Mouse (Mus musculus): Measurements from ENCODE around the gene Gm20388. TPM values are rescaled to one million over a fixed set of nuclear protein-coding genes. Genes with fewer than 3 reads are reported as not detected.

Gene Gm20388
- total RNA-seq, 2 experiments from 2014 or later, result 18.5 to 23.8 TPM

DNA sequence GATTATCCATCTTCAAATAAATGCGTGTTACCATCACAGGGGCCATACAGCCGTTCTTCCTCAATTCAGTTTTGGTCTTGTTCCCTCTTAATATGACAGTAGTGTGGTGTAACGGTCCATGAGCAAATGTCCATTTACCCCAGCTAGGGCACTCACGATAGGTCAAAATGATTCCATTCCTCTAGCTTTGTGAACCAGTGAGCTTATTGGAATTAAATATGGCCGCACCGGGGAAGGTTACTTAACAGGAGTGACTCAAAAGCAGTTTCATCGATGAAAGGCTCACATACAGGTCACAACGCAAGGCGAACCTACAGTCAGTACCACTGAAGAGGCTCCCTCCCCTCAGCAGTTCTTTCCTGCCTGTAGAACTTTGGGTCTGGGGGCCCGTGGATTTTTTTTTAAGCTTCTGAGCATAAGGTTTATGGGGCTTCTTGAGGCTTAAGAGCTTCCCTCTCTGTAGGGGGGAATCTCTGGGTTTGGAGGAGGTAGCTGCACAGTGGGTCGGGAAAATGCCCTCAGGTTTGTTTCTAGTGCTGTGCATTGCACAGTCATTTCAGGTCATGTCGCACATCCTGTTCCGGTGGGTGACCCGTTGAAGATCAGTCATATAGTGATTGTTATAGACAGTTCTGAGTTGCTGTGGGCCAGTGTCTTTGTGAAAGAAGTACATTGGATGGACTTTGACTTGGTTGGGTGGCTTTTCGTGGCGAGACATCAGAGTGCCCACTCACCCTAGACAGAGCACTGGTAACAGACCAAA is 3568.0 kb downstream of the Gm20388 start:
- peak; percentile 64 for ATAC-seq (replicated peaks; ENCODE audit: poor library complexity, severe bottlenecking)

DNA sequence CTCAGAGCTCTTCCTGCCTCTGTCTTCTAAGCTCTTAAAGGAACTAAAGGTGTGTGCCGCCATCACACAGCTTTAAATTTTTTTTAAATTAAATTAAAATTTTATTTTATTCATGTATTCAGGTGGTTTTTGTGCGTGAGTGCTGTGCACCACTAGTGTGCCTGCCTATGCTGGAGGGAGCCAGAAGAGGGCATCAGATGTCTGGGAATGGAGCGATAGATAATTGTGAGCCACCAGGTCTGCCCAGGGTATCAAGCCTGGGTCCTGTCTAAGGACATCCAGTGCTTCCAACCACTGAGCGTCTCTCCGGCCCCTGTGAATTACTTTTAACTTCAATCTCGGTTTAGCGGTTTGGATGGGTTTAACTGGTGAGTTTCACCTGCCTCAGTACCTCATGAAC is 3572.0 kb downstream of the Gm20388 start:
- no peak for ATAC-seq (replicated peaks; ENCODE audit: poor library complexity, severe bottlenecking)

DNA sequence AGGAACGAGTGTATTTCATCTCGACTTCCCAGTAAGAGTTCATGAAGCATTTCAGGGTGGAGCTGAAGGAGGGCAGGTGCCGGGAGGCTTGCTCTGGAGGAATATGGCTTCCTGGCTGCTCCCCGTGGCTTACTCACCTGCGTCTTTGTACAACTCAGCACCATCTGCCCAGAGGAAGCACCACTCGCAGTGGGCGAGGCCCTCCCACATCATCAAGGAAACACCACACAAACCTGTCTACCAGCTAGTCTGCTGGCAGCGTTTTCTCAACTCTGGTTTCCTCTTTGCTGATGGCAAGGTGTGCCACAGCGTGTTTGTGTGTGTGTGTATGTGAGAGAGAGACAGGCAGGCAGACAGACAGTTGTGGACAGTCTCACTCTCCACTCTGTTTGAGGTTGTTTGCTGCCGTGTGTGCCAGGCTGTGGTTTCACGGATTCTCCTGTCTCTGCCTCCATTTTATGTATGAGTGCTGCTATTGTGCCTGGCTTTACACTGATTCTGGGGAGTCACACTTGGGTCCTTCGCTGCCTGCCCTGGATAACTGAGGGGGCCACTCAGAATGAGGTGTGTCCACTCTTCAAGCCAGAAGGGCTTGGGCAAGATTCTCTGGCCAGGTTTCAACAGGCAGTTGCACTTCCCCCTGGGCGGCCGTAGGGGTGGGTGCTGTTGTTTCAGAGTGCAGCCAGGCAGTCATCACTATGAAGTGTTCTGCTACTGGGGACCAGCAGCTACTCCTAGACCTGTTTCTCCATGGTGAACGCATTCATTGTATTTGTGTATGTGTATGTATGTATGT is 3580.8 kb downstream of the Gm20388 start:
- peak; percentile 83 for ATAC-seq (replicated peaks; ENCODE audit: poor library complexity, severe bottlenecking)

DNA sequence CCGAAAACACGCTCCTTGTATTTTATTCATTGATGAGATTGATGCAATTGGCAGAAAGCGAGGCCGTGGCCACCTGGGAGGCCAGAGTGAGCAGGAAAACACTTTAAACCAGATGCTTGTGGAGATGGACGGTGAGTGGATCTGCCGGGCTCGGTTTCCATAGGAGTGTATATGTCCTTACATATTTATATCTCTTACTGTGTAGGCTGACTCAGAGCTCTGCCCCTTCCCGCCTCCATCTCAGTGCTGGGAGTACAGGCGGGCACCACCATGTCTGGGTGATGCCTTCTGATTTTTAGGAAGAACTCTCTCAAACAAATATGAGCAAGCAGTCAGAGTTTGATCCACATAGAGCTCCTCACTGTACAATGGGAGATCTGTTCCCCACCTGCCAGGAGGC is 3582.3 kb downstream of the Gm20388 start:
- ATAC-seq (replicated peaks; ENCODE audit: poor library complexity, severe bottlenecking), result no peak

DNA sequence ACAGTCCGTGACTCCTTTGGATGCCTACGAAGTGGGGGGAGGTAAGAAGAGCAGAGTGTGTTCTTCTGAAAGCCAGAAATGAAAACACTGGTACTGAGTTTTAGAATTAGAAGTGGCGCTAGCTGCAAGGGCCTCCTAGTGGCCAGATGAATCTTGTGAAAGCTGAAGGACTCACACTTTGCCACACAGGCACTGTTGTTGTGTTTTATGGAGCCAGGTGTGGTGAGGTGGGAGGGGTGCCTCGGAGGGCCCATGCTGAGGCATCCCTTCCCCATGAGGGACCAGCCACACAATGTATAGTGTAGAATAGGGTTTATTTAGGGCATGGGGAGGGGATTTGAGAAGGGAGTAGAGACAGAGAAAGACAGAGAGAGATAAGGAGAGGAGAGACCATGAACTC is 3587.1 kb downstream of the Gm20388 start:
- no peak for ATAC-seq (replicated peaks; ENCODE audit: poor library complexity, severe bottlenecking)

DNA sequence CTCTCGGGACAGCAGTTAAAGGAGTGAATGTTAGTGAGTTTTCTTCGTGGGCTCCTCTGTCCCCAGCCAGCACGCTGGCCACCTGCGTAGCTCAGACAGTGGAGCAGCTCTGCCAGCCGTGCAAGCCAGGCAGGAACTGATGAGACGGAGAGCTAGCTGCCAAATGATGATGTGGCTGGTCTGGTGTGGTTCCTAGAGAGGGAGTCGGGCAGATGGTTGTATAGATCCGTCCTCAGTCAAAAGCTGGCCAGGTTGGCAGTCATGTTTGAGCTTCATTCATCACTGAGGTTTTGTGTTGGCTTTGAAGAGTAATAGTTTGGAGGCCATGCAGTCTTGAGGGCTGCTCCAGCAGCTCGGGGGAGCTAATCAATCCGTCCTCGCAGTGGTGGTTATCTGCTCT is 3588.3 kb downstream of the Gm20388 start:
- ATAC-seq (replicated peaks; ENCODE audit: poor library complexity, severe bottlenecking), result no peak

DNA sequence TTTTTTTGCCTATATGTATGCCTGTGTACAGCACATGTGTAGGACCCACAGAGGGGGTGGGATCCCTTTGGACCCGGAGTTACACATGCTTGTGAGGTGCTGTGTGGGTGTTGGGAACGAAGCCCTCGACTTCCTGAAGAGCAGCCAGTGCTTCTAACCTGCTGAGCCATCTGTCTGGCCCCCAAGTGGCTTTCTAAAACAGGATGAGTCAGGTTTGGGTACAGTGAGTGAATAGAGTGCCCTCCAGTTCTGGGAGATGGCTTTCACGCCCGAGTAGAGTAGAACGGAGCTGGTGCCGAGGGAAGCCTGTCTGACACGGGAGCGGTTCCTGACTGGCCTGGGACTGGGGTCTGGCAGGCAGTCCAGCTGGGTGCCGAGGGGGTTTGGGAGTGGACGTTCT is 3588.9 kb downstream of the Gm20388 start:
- no peak for ATAC-seq (replicated peaks; ENCODE audit: poor library complexity, severe bottlenecking)

DNA sequence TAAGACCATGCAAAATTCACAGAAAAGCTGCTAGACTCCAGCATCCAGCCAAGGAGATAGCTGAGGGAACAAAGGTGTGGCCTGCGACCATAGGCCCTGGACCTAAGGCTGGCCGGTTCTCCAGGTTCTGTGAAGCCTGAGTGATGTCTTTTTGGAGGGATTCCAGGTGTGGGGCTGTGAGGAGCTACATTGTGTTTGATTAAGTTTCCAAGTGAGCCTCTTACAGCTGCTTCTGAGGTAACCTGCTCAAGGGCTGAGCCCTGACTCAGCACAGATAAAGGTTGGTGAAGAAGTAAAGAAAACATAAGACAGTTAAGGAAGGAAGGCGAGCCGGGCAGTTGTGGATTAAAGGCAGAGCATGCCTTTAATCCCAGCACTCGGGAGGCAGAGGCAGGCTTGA is 3591.6 kb downstream of the Gm20388 start:
- no peak for ATAC-seq (replicated peaks; ENCODE audit: poor library complexity, severe bottlenecking)

DNA sequence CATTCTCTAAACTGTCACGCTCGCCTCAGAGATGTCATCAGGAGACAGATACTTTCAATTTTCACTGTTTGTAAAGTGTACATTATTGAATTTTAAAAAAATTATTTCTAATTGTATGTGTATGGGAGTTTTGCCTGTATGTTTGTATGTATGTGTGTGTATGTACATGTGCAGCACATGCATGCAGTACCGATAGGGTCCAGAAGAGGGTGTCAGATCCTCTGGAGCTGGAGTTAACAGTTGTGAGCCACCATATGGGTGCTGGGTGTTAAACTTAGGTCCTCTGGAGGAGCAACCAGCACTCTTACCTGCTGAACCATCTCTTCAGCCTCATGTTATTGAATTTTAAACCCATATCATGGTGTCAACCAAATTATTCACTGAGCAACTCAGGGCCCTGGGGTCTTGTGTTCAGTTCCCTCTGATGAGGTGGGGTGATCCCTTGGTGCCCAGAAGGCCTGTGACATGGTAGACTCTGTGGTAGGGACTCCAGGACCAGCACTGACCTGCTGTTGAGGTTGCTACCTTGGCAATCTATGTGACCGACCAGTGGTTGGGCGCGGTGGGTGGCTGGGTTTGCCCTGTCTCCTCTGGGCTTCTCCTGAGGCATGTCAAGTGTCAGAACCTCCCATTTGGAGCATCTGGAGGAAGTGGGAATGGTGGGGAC is 3593.3 kb downstream of the Gm20388 start:
- no peak for ATAC-seq (replicated peaks; ENCODE audit: poor library complexity, severe bottlenecking)

DNA sequence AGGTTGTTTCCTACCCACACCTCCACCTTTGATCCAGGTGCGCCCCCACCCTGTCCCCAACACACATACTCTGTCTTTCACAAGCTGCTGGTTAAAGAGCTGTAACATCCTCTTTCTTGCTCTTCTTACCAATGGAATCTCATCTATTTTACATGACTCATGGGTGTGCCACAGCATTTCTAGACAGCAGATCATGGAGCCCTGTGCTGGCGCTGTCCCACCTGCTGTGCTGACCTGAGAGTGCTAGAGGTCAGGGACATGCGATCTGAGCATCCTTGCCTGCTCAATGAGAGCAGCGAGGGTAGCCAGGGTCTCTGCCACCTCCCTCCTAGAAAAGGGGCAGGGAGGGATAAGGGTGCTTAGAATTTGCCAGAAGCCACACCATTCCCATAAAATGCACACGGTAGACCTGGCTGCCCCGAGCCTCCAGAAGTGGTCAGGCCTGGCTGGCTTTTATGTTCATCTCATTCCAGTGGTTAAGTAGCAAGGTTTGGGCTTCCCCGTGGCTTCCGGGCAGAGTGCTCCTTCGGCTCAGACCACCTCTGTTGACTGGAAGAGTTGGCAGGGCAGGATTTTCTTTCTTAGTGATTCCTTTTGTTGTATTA is 3594.1 kb downstream of the Gm20388 start:
- ATAC-seq (replicated peaks; ENCODE audit: poor library complexity, severe bottlenecking), result no peak

DNA sequence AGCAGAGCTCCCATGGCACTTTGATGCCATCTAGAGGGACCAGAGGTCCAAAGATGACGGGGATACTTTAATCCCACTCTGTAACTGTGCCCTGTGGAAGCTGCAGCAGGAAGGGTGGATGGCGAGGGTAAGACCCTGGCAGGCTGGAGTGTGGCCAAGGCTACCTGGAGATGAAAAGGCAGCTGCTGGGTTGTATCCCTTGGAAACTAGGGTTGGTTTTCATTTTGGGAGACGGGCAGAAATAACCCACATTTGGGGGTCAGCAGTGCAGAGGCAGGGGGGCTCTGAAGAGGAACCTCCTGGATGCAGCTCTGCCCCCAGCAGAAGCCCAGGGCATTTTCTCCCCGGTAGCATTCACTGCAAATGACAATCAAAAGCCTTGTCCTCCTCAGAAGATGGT is 3594.6 kb downstream of the Gm20388 start:
- no peak for ATAC-seq (replicated peaks; ENCODE audit: poor library complexity, severe bottlenecking)

DNA sequence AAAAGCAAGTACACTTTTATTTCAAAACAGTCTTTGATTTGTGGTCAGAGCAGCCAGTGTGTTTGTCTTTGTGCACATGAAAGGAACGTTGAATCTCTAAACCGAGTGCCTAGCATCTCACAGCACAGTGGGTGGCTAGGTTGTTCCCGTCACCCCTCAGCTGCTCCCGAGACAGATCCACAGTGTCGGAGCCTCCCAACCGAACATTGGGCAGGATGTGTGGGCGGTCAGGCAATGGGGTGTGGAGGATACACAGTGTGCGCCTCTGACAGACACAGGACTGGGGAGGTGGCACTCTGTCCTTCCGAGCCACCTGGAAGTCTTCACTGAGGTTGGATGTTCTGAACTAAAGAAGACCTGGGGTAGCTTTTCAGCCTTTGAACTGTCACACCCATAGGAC is 3595.1 kb downstream of the Gm20388 start:
- ATAC-seq (replicated peaks; ENCODE audit: poor library complexity, severe bottlenecking), result no peak

DNA sequence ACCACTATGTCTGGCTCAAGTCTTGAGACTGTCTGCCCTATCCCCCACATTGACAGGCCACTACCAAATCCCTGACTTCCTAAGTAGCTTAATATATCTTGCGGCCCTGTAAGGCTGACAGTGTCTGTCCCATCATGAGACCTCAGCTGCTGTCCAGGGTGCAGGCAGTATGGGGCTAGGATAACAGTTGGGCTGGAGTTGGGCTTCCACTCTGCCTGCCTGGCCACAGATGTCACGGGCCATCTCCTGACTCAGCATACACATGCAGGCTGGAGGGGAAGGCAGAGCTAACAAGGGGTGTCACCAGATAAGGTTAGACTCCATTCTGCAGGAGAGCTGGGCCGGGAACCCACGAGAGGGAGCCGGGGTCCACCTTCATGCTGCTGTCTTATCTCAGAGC is 3596.5 kb downstream of the Gm20388 start:
- no peak for ATAC-seq (replicated peaks; ENCODE audit: poor library complexity, severe bottlenecking)

DNA sequence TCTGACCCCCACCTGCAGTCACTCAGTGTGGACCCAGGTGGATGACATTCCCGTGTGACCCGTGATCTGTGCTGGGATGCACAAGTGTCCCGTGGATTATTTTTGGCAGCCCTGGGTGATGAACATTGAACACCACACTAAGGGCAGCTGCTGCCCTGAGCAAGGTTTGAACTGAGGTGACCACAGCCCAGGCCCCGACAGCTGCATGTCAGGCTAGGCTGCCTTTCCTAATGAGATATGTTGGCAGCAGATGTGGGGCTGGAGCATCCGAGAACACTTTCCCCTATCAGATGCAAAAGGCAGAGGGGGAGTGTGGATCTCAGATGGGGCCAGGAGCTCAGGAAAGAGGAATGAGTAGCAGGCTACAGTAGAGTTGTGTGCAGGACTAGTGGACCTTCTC is 3600.2 kb downstream of the Gm20388 start:
- ATAC-seq (replicated peaks; ENCODE audit: poor library complexity, severe bottlenecking), result no peak

DNA sequence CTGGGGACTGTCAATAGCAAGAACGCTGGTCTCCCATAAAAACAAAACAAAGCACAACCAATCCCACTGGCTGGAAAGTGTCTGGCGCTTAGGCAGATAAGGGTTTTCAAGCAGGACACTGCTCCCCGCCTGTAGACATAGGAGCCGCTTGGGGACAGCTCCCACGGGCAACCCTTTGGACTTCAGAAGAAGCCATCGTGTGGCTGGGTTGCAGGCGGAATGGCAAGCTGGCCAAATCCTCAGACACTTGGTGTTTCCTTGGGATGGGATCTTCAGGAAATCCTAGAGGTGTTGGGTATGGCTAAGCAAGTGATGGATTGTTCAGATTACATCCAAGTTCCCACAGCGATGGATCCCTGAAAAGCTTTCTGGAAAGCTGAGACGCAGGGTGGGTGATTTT is 3603.5 kb downstream of the Gm20388 start:
- no peak for ATAC-seq (replicated peaks; ENCODE audit: poor library complexity, severe bottlenecking)

DNA sequence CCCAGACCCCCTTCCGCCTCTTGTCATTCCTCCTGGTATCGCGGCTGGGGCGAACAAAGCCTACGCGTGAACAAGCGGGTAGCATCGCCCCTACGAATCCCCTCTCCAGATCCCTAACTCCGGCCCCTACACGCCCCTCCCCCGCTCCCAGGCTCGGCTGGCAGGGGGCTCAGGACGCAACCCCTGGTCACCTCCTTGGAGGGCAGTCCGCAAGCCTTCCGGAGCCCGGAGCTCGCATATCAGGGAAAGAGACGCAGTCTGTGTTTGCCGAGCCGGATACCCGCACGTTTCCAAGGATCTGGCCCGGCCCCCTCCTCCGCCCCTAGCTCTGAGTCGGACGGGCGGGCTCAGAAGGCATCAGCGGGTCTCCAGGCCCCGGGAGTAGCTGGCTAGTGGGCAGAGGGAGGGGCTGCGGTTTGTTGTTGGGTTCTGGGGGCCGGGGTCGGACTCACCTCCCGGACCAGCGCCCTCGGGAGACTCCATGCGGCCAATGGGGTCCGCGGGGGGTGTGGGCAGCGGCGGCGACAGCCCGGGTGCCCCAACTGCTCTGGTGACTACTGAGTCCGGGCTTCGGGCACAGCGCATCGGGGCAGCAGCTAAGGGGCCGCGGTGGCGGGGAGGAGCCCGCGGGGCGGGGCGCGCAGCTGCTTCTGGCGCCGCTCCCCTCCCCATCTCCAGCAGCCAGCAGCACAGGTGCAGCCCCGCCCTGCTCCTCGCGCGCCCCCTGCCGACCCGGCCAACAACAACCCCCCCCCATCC is 3604.3 kb downstream of the Gm20388 start, which contains the start of gene Dbndd1:
Gene Dbndd1, minus strand, starts transcription at position 683 of the 759 bp plus-strand sequence.
- ATAC-seq (replicated peaks; ENCODE audit: poor library complexity, severe bottlenecking), result peak; percentile 32

DNA sequence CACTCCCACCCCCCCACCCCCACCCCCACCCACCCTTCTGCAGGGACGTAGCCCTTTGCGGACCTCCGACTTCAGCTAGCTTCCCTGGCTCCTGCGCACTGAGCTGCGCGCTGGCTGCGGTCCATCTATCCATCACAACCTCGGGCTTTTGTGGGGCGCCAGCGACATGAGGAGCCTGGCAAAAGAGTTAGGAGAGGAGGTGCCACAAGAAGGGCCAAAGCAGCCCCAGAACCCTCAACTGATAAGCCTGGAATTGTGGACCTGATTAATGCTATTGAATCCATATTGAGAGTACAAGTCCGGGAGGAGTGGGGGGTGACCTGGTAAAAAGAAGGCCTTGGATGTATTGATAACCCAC is 3604.9 kb downstream of the Gm20388 start:
- no peak for ATAC-seq (replicated peaks; ENCODE audit: poor library complexity, severe bottlenecking)

DNA sequence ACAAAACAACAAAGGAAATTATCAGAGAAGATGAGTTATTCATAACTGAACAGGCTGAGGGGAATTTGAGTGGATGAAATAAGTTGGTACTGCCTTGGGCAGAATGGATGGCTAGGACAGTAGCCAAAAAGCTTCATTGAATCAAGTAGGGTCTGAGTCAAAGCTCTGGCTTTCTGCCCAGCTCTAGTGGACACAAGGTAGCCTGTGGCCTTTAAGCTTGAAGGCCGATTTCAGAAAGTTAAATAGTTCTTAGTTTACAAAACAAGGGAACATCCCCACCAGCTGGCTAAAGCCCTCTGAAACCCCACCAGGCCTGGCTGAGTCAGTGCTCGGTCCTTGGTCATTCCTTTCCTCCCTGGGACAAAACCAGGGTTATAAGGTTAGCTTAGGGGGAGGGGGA is 3606.0 kb downstream of the Gm20388 start:
- no peak for ATAC-seq (replicated peaks; ENCODE audit: poor library complexity, severe bottlenecking)

DNA sequence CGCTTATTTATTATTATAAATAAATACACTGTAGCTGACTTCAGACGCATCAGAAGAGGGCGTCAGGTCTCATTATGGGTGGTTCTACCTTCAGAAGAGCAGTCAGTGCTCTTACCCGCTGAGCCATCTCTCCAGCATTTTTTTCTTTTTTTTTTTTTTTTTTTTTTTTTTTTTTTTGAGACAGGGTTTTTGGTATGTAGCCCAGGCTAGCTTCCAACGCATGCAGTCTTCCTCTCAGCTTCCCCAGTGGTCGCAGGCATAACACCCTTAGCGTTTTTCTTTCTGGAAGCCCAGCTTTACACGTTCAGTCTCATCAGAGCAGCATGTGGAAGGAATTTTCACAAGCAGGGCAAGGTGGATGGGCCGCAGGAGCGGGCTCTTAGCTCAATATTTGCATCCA is 3607.5 kb downstream of the Gm20388 start:
- no peak for ATAC-seq (replicated peaks; ENCODE audit: poor library complexity, severe bottlenecking)

DNA sequence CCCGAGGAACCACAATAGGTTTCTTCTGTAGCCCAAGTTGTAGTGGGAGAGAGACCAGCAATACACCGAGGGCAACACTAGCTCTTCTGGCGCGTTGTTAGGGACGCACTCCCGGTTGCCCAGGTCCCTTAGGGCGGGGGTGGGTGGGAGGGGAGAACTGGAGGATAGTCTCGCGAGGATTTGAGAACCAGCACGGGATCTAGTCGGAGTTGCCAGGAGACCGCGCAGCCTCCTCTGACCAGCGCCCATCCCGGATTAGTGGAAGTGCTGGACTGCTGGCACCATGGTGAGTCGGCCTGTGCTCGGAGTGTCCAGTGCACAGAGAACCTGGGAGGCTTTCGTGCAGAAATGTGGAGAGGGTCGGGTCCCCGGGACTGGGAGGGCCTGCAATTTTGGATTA is 3608.0 kb downstream of the Gm20388 start, which contains the start of gene Gas8:
Gene Gas8, plus strand, starts transcription at position 168 of the 400 bp plus-strand sequence.
- ATAC-seq (replicated peaks; ENCODE audit: poor library complexity, severe bottlenecking), result peak; percentile 89
